Mouse (Mus musculus) bone marrow, adult 2 months (tissue): ENCODE data around the gene Polr2f. TPM values are rescaled to one million over a fixed set of nuclear protein-coding genes. Genes with fewer than 3 reads are reported as not detected.

Source experiments
- H3K27ac ChIP-seq: fragments of 200-500 bp; 2 replicates; pipeline ENCODE4 v1.5.1; 2012; ENCODE audit warnings: low read depth, mild to moderate bottlenecking, control low read depth, inconsistent platforms, low read length; ENCODE audit not compliant: control insufficient read depth, poor library complexity, insufficient read depth
- H3K4me1 ChIP-seq: fragments of 200-500 bp; 2 replicates; pipeline ENCODE4 v1.6.1; 2011; ENCODE audit warnings: low read length; ENCODE audit not compliant: control insufficient read depth, insufficient read depth
- H3K4me3 ChIP-seq: fragments of 200-500 bp; replicated peaks from 2 replicates; pipeline ENCODE3; 2011; ENCODE audit warnings: mild to moderate bottlenecking, low read depth, low read length, control low read depth; ENCODE audit not compliant: control insufficient read depth
- CTCF ChIP-seq: fragments of 200-500 bp; IDR thresholded peaks from 2 replicates; pipeline ENCODE4 v1.5.1; 2011; ENCODE audit warnings: low read length, control low read depth; ENCODE audit not compliant: control insufficient read depth, insufficient read depth
- POLR2A ChIP-seq: fragments of 200-500 bp; IDR thresholded peaks from 2 replicates; pipeline ENCODE4 v1.6.1; 2011; ENCODE audit warnings: low read depth, mild to moderate bottlenecking, control low read depth, low read length, borderline replicate concordance; ENCODE audit not compliant: control insufficient read depth
- WGBS: fragments of 180-500 bp; shearing (Covaris S2); methylation state at CpG from one replicate; pipeline ENCODE4 v1.1.7; 2018; 5-methylcytosine and 5-hydroxymethylcytosine counted together
- polyA plus RNA-seq: library from polyadenylated mRNA; stranded (reverse); fragments of >200 nt; gene quantifications from 2 replicates; pipeline ENCODE4 v1.2.4, GENCODE M21; 2011; ENCODE audit warnings: low replicate concordance; ENCODE audit not compliant: missing spikeins, insufficient read depth, insufficient read length

Gene Polr2f
- polyA plus RNA-seq, 1 experiment: 74.0 TPM

GRCm38 (mm10) chr15:79098868-79099267, 41.9 kb upstream of the Polr2f start:
- Histone ChIP-seq H3K4me3 (no peak overlapping the region), H3K27ac (no peak overlapping the region), H3K4me1 (no peaks in the 10 kb centered on the region)
- TF ChIP-seq CTCF: no peak
- no peak for TF ChIP-seq POLR2A
- whole genome bisulfite sequencing: 28% methylated on average over 7 of the region's 7 CpGs

- H3K4me3 ChIP-seq: no peak overlapping the region
- TF ChIP-seq CTCF (no peak), POLR2A (no peak)
- no peak overlapping the region for H3K27ac ChIP-seq
- H3K4me1 ChIP-seq: no peaks in the 10 kb centered on the region
- WGBS: 50% methylated on average over 4 of the region's 4 CpGs
Observed at GRCm38 (mm10) chr15:79099456-79099855, 41.4 kb upstream of the Polr2f start.

GRCm38 (mm10) chr15:79100391-79100790, 40.4 kb upstream of the Polr2f start:
- Histone ChIP-seq H3K27ac (no peak overlapping the region), H3K4me1 (no peaks in the 10 kb centered on the region), H3K4me3 (no peak overlapping the region)
- 78% methylated on average over 4 of the region's 4 CpGs for WGBS
- TF ChIP-seq POLR2A (no peak), CTCF (no peak)

- TF ChIP-seq POLR2A (no peak), CTCF (no peak)
- Histone ChIP-seq H3K4me3 (no peak overlapping the region), H3K4me1 (no peaks in the 10 kb centered on the region), H3K27ac (no peak overlapping the region)
Observed at GRCm38 (mm10) chr15:79101531-79101930, 39.3 kb upstream of the Polr2f start.

GRCm38 (mm10) chr15:79103264-79103663, 37.5 kb upstream of the Polr2f start:
- WGBS: 85% methylated on average over 10 of the region's 10 CpGs
- H3K4me3 ChIP-seq: no peak overlapping the region
- H3K4me1 ChIP-seq: no peaks in the 10 kb centered on the region

GRCm38 (mm10) chr15:79105804-79106203, 35.0 kb upstream of the Polr2f start:
- 57% methylated on average over 2 of the region's 2 CpGs for WGBS
- Histone ChIP-seq H3K4me1 (no peaks in the 10 kb centered on the region), H3K4me3 (no peak overlapping the region), H3K27ac (no peak overlapping the region)
- TF ChIP-seq CTCF: no peak
- TF ChIP-seq POLR2A: no peak

More at GRCm38 (mm10) chr15:79103264-79103663, 37.5 kb upstream of the Polr2f start:
- no peak for TF ChIP-seq CTCF
- H3K27ac ChIP-seq: no peak overlapping the region

GRCm38 (mm10) chr15:79107966-79108365, 32.8 kb upstream of the Polr2f start:
- H3K27ac ChIP-seq: no peak overlapping the region
- TF ChIP-seq POLR2A (no peak), CTCF (no peak)
- H3K4me1 ChIP-seq: no peaks in the 10 kb centered on the region
- H3K4me3 ChIP-seq: no peak overlapping the region
- 54% methylated on average over 7 of the region's 7 CpGs for WGBS

- H3K4me3 ChIP-seq: peak within 1 kb of the TSS; percentile 78
- H3K27ac ChIP-seq: peak within 1 kb of the TSS; percentile 87
- no peak for TF ChIP-seq CTCF
- TF ChIP-seq POLR2A: peak; percentile 48; the same call in 1 of the 2 replicates
- WGBS: under 1% methylated on average over 82 of the region's 85 CpGs
- H3K4me1 ChIP-seq: no peaks in the 10 kb centered on the region
Observed at GRCm38 (mm10) chr15:79108421-79109320, 32.1 kb upstream of the Polr2f start, which contains the start of gene Micall1. Gene Micall1 (plus strand): TSS chr15:79108898.

GRCm38 (mm10) chr15:79109321-79109934, 31.4 kb upstream of the Polr2f start:
- Histone ChIP-seq H3K4me3 (peak overlapping the region; percentile 78), H3K27ac (peak overlapping the region; percentile 87), H3K4me1 (no peaks in the 10 kb centered on the region)
- TF ChIP-seq POLR2A (no peak), CTCF (no peak)
- WGBS: under 1% methylated on average over 46 of the region's 46 CpGs
